Mouse (Mus musculus) CD4-positive naive resting alpha-beta T cell, adult 76 days (primary cell): ENCODE measurements around the gene Tspan13. TPM values are rescaled to one million over a fixed set of nuclear protein-coding genes. Genes with fewer than 3 reads are reported as not detected.

Experiments used
- total RNA-seq: library from RNA; stranded (reverse); gene quantifications from one replicate; pipeline ENCODE4 v1.2.4, GENCODE M21; 2023

The Tspan13 gene
- 145 TPM for total RNA-seq

GRCm38 (mm10) chr12:36042348-36042778, at the start of gene Tspan13:
TSS of gene Tspan13 (minus strand) at chr12:36042500.

GRCm38 (mm10) chr12:35992711-35993110, 49.6 kb downstream of the Tspan13 start, which contains the start of gene Agr2:
TSS of gene Agr2 (plus strand) at chr12:35992907.

Other genes starting within 250 kb of the Tspan13 start
- gene Agr3, start 116.9 kb downstream of the Tspan13 start, total RNA-seq = not detected
- gene Agr2, start 49.6 kb downstream of the Tspan13 start, total RNA-seq = not detected
- 31.3 TPM for gene Ankmy2, start 114.6 kb upstream of the Tspan13 start, total RNA-seq
- gene Bzw2, start 115.6 kb upstream of the Tspan13 start, total RNA-seq = 237 TPM
- gene Lrrc72, start 210.9 kb upstream of the Tspan13 start, total RNA-seq = not detected